9 mouse cellular contexts compared by ENCODE assay signal in genomic region chr1:155576432-155576831, GRCm38 (mm10). TPM values are rescaled to one million over a fixed set of nuclear protein-coding genes. Genes with fewer than 3 reads are reported as not detected.
A peak's percentile ranks its signal among the peaks of the same experiment; 100 is the strongest.
DNase-seq lines count a peak whose midpoint lies in the region; ATAC-seq and TF ChIP-seq lines count a peak whose summit lies in the region.
"Had no signal": no experiment of that assay in that cellular context is flagged by ENCODE, and none has a peak within 500 bp of the region (broad histone marks: within the 10 kb centered on the region; RNA-seq: fewer than 3 reads in every experiment).

No protein-coding gene starts in this region.

- H3K4me3 ChIP-seq in spleen, adult 2 months (ENCODE audit: extremely low read depth, insufficient read depth, insufficient read length) = no peak overlapping the region
- H3K4me3 ChIP-seq in intestine, postnatal 0 days (ENCODE audit: low read depth, low read length) = no peak overlapping the region
- H3K4me3 ChIP-seq: heart, embryonic 15.5 days had no signal

- H3K36me3 ChIP-seq in spleen, adult 2 months (ENCODE audit: control insufficient read depth, insufficient read depth, low read length) = peaks cover 1% of the 10 kb centered on the region; the same call in 1 of the 2 replicates
- 0 out of 2 replicates have a peak, but pooled peaks cover 6% of the 10 kb centered on the region for H3K36me3 ChIP-seq in intestine, postnatal 0 days (ENCODE audit: control insufficient read depth, insufficient read depth)

- TF ChIP-seq POLR2A in spleen, adult 2 months (IDR thresholded peaks at IDR 0.05; ENCODE audit: low read depth, low read length) = no peak

- DNase-seq in adrenal gland, postnatal 14 days = peak; percentile 21
- DNase-seq in adrenal gland, adult 2 months = no peak
- peak in 1 of 2 experiments; percentile 34 for DNase-seq in spleen, adult 2 months (ENCODE audit: low read depth in 1 of 2, low spot score in 2 of 2)
- no peak for DNase-seq in spleen, adult 12 weeks (ENCODE audit: low spot score)
- peak; percentile 56 for DNase-seq in embryo, embryonic 9.5 days (ENCODE audit: extremely low spot score)
- peak; percentile 23 for DNase-seq in thymus, postnatal 25 days

- no peaks in the 10 kb centered on the region for H3K4me1 ChIP-seq in spleen, adult 2 months (ENCODE audit: control insufficient read depth, insufficient read depth, insufficient read length)
- H3K4me1 ChIP-seq in intestine, postnatal 0 days (replicated peaks; ENCODE audit: control insufficient read depth, insufficient read depth, low read length) = no peaks in the 10 kb centered on the region
- H3K4me1 ChIP-seq: heart, embryonic 15.5 days had no signal

- no peak overlapping the region for H3K4me2 ChIP-seq in intestine, postnatal 0 days (replicated peaks; ENCODE audit: low read depth)
- H3K4me2 ChIP-seq: heart, embryonic 15.5 days had no signal

- no peak overlapping the region for H3K9ac ChIP-seq in intestine, postnatal 0 days (ENCODE audit: low read depth, low read length)
- H3K9ac ChIP-seq: heart, embryonic 15.5 days had no signal

- H3K27ac ChIP-seq in spleen, adult 2 months (ENCODE audit: insufficient read depth, low read length) = no peak overlapping the region
- H3K27ac ChIP-seq in intestine, postnatal 0 days (ENCODE audit: low read depth, low read length) = no peak overlapping the region
- H3K27ac ChIP-seq: heart, embryonic 15.5 days had no signal

- peak; percentile 14; the same call in 1 of the 2 replicates for TF ChIP-seq CTCF in spleen, adult 2 months (IDR thresholded peaks at IDR 0.05; ENCODE audit: extremely low read depth, insufficient read depth, insufficient read length, insufficient replicate concordance)
- peak; percentile 83 for TF ChIP-seq CTCF in intestine, postnatal 0 days (IDR thresholded peaks at IDR 0.05; ENCODE audit: low read depth)

- H3K27me3 ChIP-seq in spleen, adult 2 months (ENCODE audit: control insufficient read depth, insufficient read depth, low read length) = no peaks in the 10 kb centered on the region
- H3K27me3 ChIP-seq in intestine, postnatal 0 days (replicated peaks; ENCODE audit: control insufficient read depth, insufficient read depth, low read length) = no peaks in the 10 kb centered on the region
- H3K27me3 ChIP-seq: heart, embryonic 15.5 days had no signal

- WGBS in spleen, adult 2 months = 35% methylated on average over 2 of the region's 2 CpGs
- WGBS in intestine, postnatal 0 days = 22% methylated on average over 2 of the region's 2 CpGs

- H3K9me3 ChIP-seq in intestine, postnatal 0 days (ENCODE audit: control insufficient read depth) = no peaks in the 10 kb centered on the region
- H3K9me3 ChIP-seq: heart, embryonic 15.5 days had no signal

- no peak for ATAC-seq in intestine, postnatal 0 days
- ATAC-seq in megakaryocyte, adult 5-6 weeks (ENCODE audit: poor library complexity, severe bottlenecking) = peak; percentile 71

RNA-seq across cellular contexts. Expression of gene Acbd6, which starts 18.5 kb away (rescaled TPM):
- 73.9 and 82.1 TPM in 2 replicates for total RNA-seq in adrenal gland, postnatal 14 days (2021)
- total RNA-seq in adrenal gland, adult 2 months (2021) = 10 to 100 TPM; 64.4 to 74.2 TPM
- 384 and 451 TPM in 2 replicates for polyA plus RNA-seq in adrenal gland, adult 2 months (2012; rRNA removed)
- 61.7 and 130 TPM in 2 replicates for polyA plus RNA-seq in spleen, adult 2 months (2012; rRNA removed)
- polyA plus RNA-seq in intestine, postnatal 0 days (2015; fragmentation: Nextera tagmentation; extraction: Ambion mirVana) = 49.4 and 49.7 TPM in 2 replicates
- total RNA-seq in megakaryocyte, adult 5-6 weeks (2015) = 19.6 and 20.9 TPM in 2 replicates
- 9.3 and 24.0 TPM in 2 replicates for total RNA-seq in megakaryocyte, adult 5-6 weeks (2017)

Comparison
In these comparisons a context has a peak if more than half of its experiments do, and no peak if none do; other contexts are left out.
1. DNase-seq: peak in adrenal gland, postnatal 14 days (single experiment), embryo, embryonic 9.5 days (single experiment) and thymus, postnatal 25 days (single experiment); none in adrenal gland, adult 2 months (single experiment) and spleen, adult 12 weeks (single experiment).